Mouse (Mus musculus) forebrain, postnatal 0 days (tissue): ENCODE measurements around the gene Akr1b7. TPM values are rescaled to one million over a fixed set of nuclear protein-coding genes. Genes with fewer than 3 reads are reported as not detected.
A peak's percentile ranks its signal among the peaks of the same experiment; 100 is the strongest.
"Not testable (repeated sequence)": the region's sequence is repeated elsewhere in the genome, so short reads cannot be mapped to it uniquely, and the experiment has no call there.

Source experiments
- ATAC-seq: fragments of 200-750 bp; cut with Nextera tagmentation; 2 replicates; pipeline ENCODE4 v1.8.0; 2017; ENCODE audit warnings: mild to moderate bottlenecking, moderate library complexity
- DNase-seq: peaks from one replicate; pipeline ENCODE4 v3.0.0-alpha.2; 2015
- H3K27ac ChIP-seq: fragments of 300-500 bp; sonication (generic); 2 replicates; pipeline ENCODE4 v1.5.1; 2014; ENCODE audit warnings: low read depth, mild to moderate bottlenecking, antibody characterized with exemption, low read length, moderate library complexity, mixed read lengths
- H3K27me3 ChIP-seq: fragments of 300-500 bp; sonication (generic); 2 replicates; pipeline ENCODE4 v1.6.1; 2014; ENCODE audit warnings: mild to moderate bottlenecking, low read length, mixed read lengths; ENCODE audit not compliant: insufficient read depth
- H3K36me3 ChIP-seq: fragments of 300-500 bp; sonication (generic); 2 replicates; pipeline ENCODE4 v1.6.1; 2014; ENCODE audit warnings: mild to moderate bottlenecking, moderate library complexity; ENCODE audit not compliant: insufficient read depth
- H3K4me1 ChIP-seq: fragments of 300-500 bp; sonication (generic); 2 replicates; pipeline ENCODE4 v1.6.1; 2014; ENCODE audit warnings: antibody characterized with exemption; ENCODE audit not compliant: insufficient read depth
- H3K4me2 ChIP-seq: fragments of 300-500 bp; sonication (generic); 2 replicates; pipeline ENCODE4 v1.6.1; 2014; ENCODE audit warnings: low read depth, mild to moderate bottlenecking, moderate library complexity
- H3K4me3 ChIP-seq: fragments of 300-500 bp; sonication (generic); 2 replicates; pipeline ENCODE4 v1.5.1; 2014; ENCODE audit warnings: low read depth, low read length, mixed read lengths
- H3K9ac ChIP-seq: fragments of 300-500 bp; sonication (generic); 2 replicates; pipeline ENCODE4 v1.6.1; 2014; ENCODE audit warnings: mild to moderate bottlenecking
- H3K9me3 ChIP-seq: fragments of 300-500 bp; sonication (generic); 2 replicates; pipeline ENCODE4 v1.6.1; 2016; ENCODE audit warnings: low read length
- CTCF ChIP-seq: sonication (generic); IDR thresholded peaks from 2 replicates; pipeline ENCODE4 v1.5.1; 2016; ENCODE audit warnings: antibody characterized with exemption, control low read depth, low read depth
- WGBS: fragments of 180-500 bp; shearing (Covaris S2); extraction: QIAGEN DNeasy Blood & Tissue Kit; methylation state at CpG from one replicate; pipeline ENCODE4 v1.1.7; 2014; 5-methylcytosine and 5-hydroxymethylcytosine counted together
- polyA plus RNA-seq: library from polyadenylated mRNA; unstranded; fragments of >200 nt; fragmentation: Nextera tagmentation; extraction: Ambion mirVana; gene quantifications from 2 replicates; pipeline ENCODE4 v1.2.1, GENCODE M21; 2015
- total RNA-seq: library from RNA; depleted of rRNA; stranded (reverse); fragments of >200 nt; gene quantifications from 2 replicates; pipeline ENCODE4 v1.2.3, GENCODE M21; 2014

The Akr1b7 gene
- total and polyA plus RNA-seq, 2 experiments from 2014 or later, result 0.19 TPM; not detected in 1

GRCm38 (mm10) chr6:34399606-34400220, 12.4 kb upstream of the Akr1b7 start:
- DNase-seq (no peak), ATAC-seq (no peak)
- Histone ChIP-seq H3K9me3 (no peaks in the 10 kb centered on the region), H3K4me1 (no peaks in the 10 kb centered on the region), H3K27ac (no peak overlapping the region), H3K4me3 (no peak overlapping the region), H3K36me3 (no peaks in the 10 kb centered on the region), H3K9ac (no peak overlapping the region), H3K27me3 (no peaks in the 10 kb centered on the region), H3K4me2 (no peak overlapping the region)
- 90% methylated on average over 13 of the region's 13 CpGs for WGBS
- no peak for TF ChIP-seq CTCF

- H3K27me3 ChIP-seq, result no peaks in the 10 kb centered on the region
- H3K4me1 ChIP-seq, result no peaks in the 10 kb centered on the region
- H3K4me3 ChIP-seq, result no peak overlapping the region
- no peaks in the 10 kb centered on the region for H3K36me3 ChIP-seq
- TF ChIP-seq CTCF, result no peak
- ATAC-seq (no peak), DNase-seq (no peak)
- no peaks in the 10 kb centered on the region for H3K9me3 ChIP-seq
- H3K27ac ChIP-seq, result no peak overlapping the region
- WGBS, result 79% methylated on average over 2 of the region's 2 CpGs
- no peak overlapping the region for H3K9ac ChIP-seq
- H3K4me2 ChIP-seq, result no peak overlapping the region
These were observed 11.4 kb upstream of the Akr1b7 start for GRCm38 (mm10) chr6:34400696-34401095.

GRCm38 (mm10) chr6:34406746-34407145, 5.4 kb upstream of the Akr1b7 start:
- Histone ChIP-seq H3K9me3 (no peaks in the 10 kb centered on the region), H3K36me3 (no peaks in the 10 kb centered on the region), H3K4me1 (no peaks in the 10 kb centered on the region), H3K4me3 (no peak overlapping the region), H3K9ac (no peak overlapping the region), H3K27me3 (no peaks in the 10 kb centered on the region), H3K4me2 (no peak overlapping the region), H3K27ac (no peak overlapping the region)
- ATAC-seq (no peak), DNase-seq (no peak)
- WGBS, result 91% methylated on average over 4 of the region's 4 CpGs
- no peak for TF ChIP-seq CTCF

- Histone ChIP-seq H3K9me3 (no peaks in the 10 kb centered on the region), H3K4me1 (no peaks in the 10 kb centered on the region), H3K27me3 (no peaks in the 10 kb centered on the region), H3K36me3 (no peaks in the 10 kb centered on the region), H3K27ac (no peak overlapping the region), H3K9ac (no peak overlapping the region), H3K4me2 (no peak overlapping the region), H3K4me3 (no peak overlapping the region)
- TF ChIP-seq CTCF, result no peak
- WGBS, result 54% methylated on average over 10 of the region's 10 CpGs
- ATAC-seq (no peak), DNase-seq (peak; percentile 7)
These were observed 4.7 kb upstream of the Akr1b7 start for GRCm38 (mm10) chr6:34407403-34407802.

- no peak for DNase-seq
- Histone ChIP-seq H3K4me2 (no peak overlapping the region), H3K27ac (no peak overlapping the region), H3K9me3 (no peaks in the 10 kb centered on the region), H3K4me3 (no peak overlapping the region), H3K27me3 (no peaks in the 10 kb centered on the region), H3K9ac (no peak overlapping the region), H3K4me1 (no peaks in the 10 kb centered on the region), H3K36me3 (no peaks in the 10 kb centered on the region)
- no peak for TF ChIP-seq CTCF
- 86% methylated on average over 1 of the region's 1 CpGs for WGBS
- no peak for ATAC-seq
These were observed 554 bp downstream of the Akr1b7 start for GRCm38 (mm10) chr6:34412688-34413087.

GRCm38 (mm10) chr6:34413386-34413785, 1.3 kb downstream of the Akr1b7 start:
- H3K9me3 ChIP-seq, H3K4me3 ChIP-seq, DNase-seq, ATAC-seq, H3K4me1 ChIP-seq, H3K27ac ChIP-seq, H3K4me2 ChIP-seq, H3K27me3 ChIP-seq, H3K9ac ChIP-seq, H3K36me3 ChIP-seq: not testable (repeated sequence)
- 85% methylated on average over 1 of the region's 1 CpGs for WGBS

- no peak for DNase-seq
- H3K9me3 ChIP-seq, result no peaks in the 10 kb centered on the region
- H3K9ac ChIP-seq, result no peak overlapping the region
- no peak overlapping the region for H3K27ac ChIP-seq
- no peak for ATAC-seq
- H3K36me3 ChIP-seq, result no peaks in the 10 kb centered on the region
- no peak overlapping the region for H3K4me3 ChIP-seq
- no peak overlapping the region for H3K4me2 ChIP-seq
- H3K4me1 ChIP-seq, result no peaks in the 10 kb centered on the region
- no peaks in the 10 kb centered on the region for H3K27me3 ChIP-seq
- 100% methylated on average over 2 of the region's 2 CpGs for WGBS
- TF ChIP-seq CTCF, result no peak
These were observed 4.4 kb downstream of the Akr1b7 start for GRCm38 (mm10) chr6:34416521-34416920.
